Mouse (Mus musculus) mammary gland, adult 2 months (tissue): ENCODE results near the gene Ces3a. TPM values are rescaled to one million over a fixed set of nuclear protein-coding genes. Genes with fewer than 3 reads are reported as not detected.

ENCODE experiments used
- polyA plus RNA-seq: library from polyadenylated mRNA; depleted of rRNA; stranded (reverse); fragments of >200 nt; gene quantifications from 2 replicates; pipeline ENCODE4 v1.2.3, GENCODE M21; 2012; ENCODE audit warnings: low replicate concordance; rRNA removed

Gene Ces3a
- polyA plus RNA-seq = 0.06 and 3.1 TPM in 2 replicates

DNA sequence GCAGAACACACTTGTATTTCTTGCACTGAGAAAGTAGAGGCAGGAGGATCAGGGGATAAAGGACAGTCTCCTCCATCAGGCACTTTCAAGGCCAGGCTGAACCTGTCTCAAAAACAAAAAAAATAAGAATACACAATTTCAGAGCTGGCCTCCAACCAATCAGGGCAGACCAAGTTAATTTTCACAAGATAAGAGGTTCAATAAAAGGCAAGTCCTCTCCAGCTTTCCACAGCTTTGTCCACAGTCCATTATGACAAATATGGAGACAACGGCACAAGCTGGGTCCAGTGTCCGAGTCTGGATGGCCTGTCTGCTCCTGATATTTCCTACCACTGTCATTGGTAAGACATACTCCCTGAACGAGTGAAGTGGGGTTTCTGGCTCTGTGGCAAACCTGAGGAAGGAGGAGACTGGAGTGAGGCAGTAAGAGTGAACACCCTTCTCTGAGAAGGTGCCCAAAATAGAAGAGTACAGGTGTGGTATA is at the start of gene Ces3a:
TSS of gene Ces3a (plus strand) at position 231 of the 484 bp plus-strand sequence.

DNA sequence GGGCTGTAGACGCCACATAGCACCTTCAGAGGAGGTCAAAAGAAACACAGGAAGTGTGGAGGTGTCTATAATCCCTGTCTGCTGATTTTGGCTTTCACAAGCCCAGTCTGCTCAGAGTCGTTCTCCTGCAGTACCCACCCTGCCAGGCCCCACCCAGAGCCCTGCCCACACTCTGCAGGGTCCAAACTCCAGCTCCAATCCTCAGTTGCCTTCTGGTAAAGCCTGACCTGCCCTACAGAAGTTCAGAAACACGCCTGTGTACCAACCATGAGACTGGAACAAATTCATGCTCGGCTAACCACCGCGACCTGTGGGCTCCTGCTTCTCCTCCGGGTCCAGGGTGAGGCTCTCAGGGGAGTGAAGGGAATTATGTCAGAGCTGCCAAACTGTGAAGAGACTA is 47.8 kb upstream of the Ces3a start, which contains the start of gene Ces2h:
TSS of gene Ces2h (plus strand) at position 268 of the 400 bp plus-strand sequence.

DNA sequence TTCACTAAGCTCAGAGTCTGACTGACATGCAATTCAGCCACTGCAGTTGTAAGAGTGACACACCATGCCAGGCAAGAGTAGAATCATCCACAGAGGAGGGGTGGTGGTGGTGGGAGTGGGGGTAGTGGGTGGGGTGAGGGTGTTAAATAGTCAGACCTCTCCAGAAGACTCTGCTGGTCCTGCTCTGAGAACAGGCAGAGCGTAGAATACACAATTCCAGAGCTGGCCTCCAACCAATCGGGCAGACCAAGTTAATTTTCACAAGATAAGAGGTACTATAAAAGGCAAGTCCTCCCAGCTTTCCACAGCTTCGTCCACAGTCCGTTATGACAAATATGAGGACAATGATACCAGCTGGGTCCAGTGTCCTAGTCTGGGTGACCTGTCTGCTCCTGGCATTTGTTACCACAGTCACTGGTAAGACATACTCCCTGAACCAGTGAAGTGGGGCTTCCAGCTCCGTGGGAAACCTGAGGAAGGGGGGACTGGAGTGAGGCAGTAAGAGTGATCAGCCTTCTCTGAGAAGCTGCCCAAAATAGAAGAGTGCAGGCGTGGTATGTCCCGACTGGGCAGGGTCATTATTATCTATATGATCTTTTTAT is 35.1 kb downstream of the Ces3a start, which contains the start of gene Ces3b:
TSS of gene Ces3b (plus strand) at position 305 of the 602 bp plus-strand sequence.

Other genes starting within 250 kb of the Ces3a start
- 0.14 and 0.19 TPM in 2 replicates for gene Ces2b, start 217.0 kb upstream of the Ces3a start, polyA plus RNA-seq
- 0.36 and 0.56 TPM in 2 replicates for gene Ces2c, start 201.5 kb upstream of the Ces3a start, polyA plus RNA-seq
- gene Ces2e, start 122.3 kb upstream of the Ces3a start, polyA plus RNA-seq = 2.7 and 3.3 TPM in 2 replicates
- 0.24 TPM in 1 of 2 replicates, not detected in the other for gene Ces2f, start 101.2 kb upstream of the Ces3a start, polyA plus RNA-seq
- gene Ces2g, start 86.9 kb upstream of the Ces3a start, polyA plus RNA-seq = 9.3 and 14.9 TPM in 2 replicates
- not detected in 2 replicates for gene Ces2h, start 47.7 kb upstream of the Ces3a start, polyA plus RNA-seq
- 1.4 TPM in 1 of 2 replicates, not detected in the other for gene Ces3b, start 35.2 kb downstream of the Ces3a start, polyA plus RNA-seq
- 0.83 TPM in 1 of 2 replicates, not detected in the other for gene Ces4a, start 83.2 kb downstream of the Ces3a start, polyA plus RNA-seq
- 10.1 and 12.8 TPM in 2 replicates for gene Cbfb, start 122.1 kb downstream of the Ces3a start, polyA plus RNA-seq
- 21.3 and 32.9 TPM in 2 replicates for gene D230025D16Rik, start 176.5 kb downstream of the Ces3a start, polyA plus RNA-seq
- gene B3gnt9, start 206.6 kb downstream of the Ces3a start, polyA plus RNA-seq = 20.0 and 42.4 TPM in 2 replicates
- 14.7 and 29.5 TPM in 2 replicates for gene Tradd, start 216.0 kb downstream of the Ces3a start, polyA plus RNA-seq
- 13.6 and 27.9 TPM in 2 replicates for gene Fbxl8, start 216.0 kb downstream of the Ces3a start, polyA plus RNA-seq
- gene Hsf4, start 221.2 kb downstream of the Ces3a start, polyA plus RNA-seq = 5.7 and 7.1 TPM in 2 replicates
- gene Nol3, start 227.5 kb downstream of the Ces3a start, polyA plus RNA-seq = 10.8 and 11.1 TPM in 2 replicates
- 4.1 and 4.6 TPM in 2 replicates for gene 4931428F04Rik, start 241.3 kb downstream of the Ces3a start, polyA plus RNA-seq
- gene Exoc3l, start 247.5 kb downstream of the Ces3a start, polyA plus RNA-seq = 12.2 and 13.7 TPM in 2 replicates
- gene E2f4, start 249.1 kb downstream of the Ces3a start, polyA plus RNA-seq = 138 and 144 TPM in 2 replicates